ENCODE assay signal across 21 mouse cellular contexts in the genomic region with DNA sequence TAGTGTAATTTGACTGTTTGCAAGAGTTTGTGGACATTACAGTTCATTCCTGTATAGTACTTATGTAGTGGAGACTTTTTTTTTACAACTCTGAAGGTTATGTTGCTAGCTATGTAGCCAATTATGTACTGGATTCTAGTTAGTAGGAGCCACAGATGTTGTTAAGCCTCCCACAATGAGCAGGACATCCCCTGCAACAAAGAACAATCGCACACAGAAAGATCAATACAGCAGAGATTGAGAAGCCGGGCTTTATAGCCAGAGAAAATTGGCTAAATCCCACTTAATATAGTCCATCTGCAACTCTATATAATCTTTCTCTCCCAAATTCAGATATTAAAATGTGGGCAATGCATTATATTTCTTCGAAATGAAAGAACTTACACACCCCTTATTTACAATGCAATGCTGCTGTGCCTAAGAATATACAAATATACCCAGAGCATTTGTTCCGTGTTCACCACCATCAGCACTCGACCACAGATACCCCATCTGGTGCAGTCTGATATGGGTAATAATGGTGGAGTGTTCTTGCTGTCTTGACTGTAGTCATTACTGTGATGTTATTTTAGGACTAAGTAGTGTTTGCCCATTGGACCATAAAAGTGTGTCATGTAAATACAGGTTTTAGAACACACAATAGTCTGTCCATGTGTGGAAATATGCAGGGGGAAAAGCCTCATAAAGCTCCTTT.
DNase-seq lines count a peak whose midpoint lies in the region; ATAC-seq and TF ChIP-seq lines count a peak whose summit lies in the region.
"Had no signal": no experiment of that assay in that cellular context is flagged by ENCODE, and none has a peak within 500 bp of the region (broad histone marks: within the 10 kb centered on the region; RNA-seq: fewer than 3 reads in every experiment).

No protein-coding gene starts in this region.

- no peaks in the 10 kb centered on the region for H3K27me3 ChIP-seq in forebrain, embryonic 14.5 days (replicated peaks; ENCODE audit: control insufficient read depth, insufficient read depth, low read length)
- no peaks in the 10 kb centered on the region for H3K27me3 ChIP-seq in forebrain, embryonic 10.5 days (ENCODE audit: poor library complexity, severe bottlenecking)
- no peaks in the 10 kb centered on the region for H3K27me3 ChIP-seq in midbrain, embryonic 12.5 days
- H3K27me3 ChIP-seq in midbrain, postnatal 0 days (ENCODE audit: insufficient read depth, low read length), result no peaks in the 10 kb centered on the region
- no peaks in the 10 kb centered on the region for H3K27me3 ChIP-seq in MEL (ENCODE audit: control insufficient read depth in 1 of 2, insufficient read depth in 2 of 2, low read length in 2 of 2)
- H3K27me3 ChIP-seq: embryonic facial prominence, embryonic 12.5 days; forebrain, embryonic 15.5 days; heart, embryonic 13.5 days; hindbrain, embryonic 13.5 days had no signal

- H3K9me3 ChIP-seq in forebrain, embryonic 14.5 days (replicated peaks; ENCODE audit: control insufficient read depth, low read length), result no peaks in the 10 kb centered on the region
- H3K9me3 ChIP-seq in forebrain, embryonic 10.5 days, result no peaks in the 10 kb centered on the region
- H3K9me3 ChIP-seq in midbrain, embryonic 12.5 days, result no peaks in the 10 kb centered on the region
- H3K9me3 ChIP-seq in midbrain, postnatal 0 days (ENCODE audit: low read length), result no peaks in the 10 kb centered on the region
- no peaks in the 10 kb centered on the region for H3K9me3 ChIP-seq in MEL (replicated peaks; ENCODE audit: insufficient read depth, low read length)
- H3K9me3 ChIP-seq: embryonic facial prominence, embryonic 12.5 days; forebrain, embryonic 15.5 days; heart, embryonic 13.5 days; hindbrain, embryonic 13.5 days had no signal

- no peak for TF ChIP-seq RAD21 in MEL (IDR thresholded peaks at IDR 0.05; ENCODE audit: low read depth, low read length)

- TF ChIP-seq EP300 in MEL (IDR thresholded peaks at IDR 0.05; ENCODE audit: low read depth in 1 of 2, low read length in 2 of 2), result no peak

- H3K4me1 ChIP-seq in forebrain, embryonic 14.5 days (ENCODE audit: control insufficient read depth, insufficient read depth, low read length), result 0 out of 2 replicates have a peak, but pooled peaks cover 3% of the 10 kb centered on the region
- no peaks in the 10 kb centered on the region for H3K4me1 ChIP-seq in forebrain, embryonic 10.5 days
- H3K4me1 ChIP-seq in midbrain, embryonic 12.5 days, result no peaks in the 10 kb centered on the region
- no peaks in the 10 kb centered on the region for H3K4me1 ChIP-seq in midbrain, postnatal 0 days (ENCODE audit: insufficient read depth, low read length)
- H3K4me1 ChIP-seq in MEL (ENCODE audit: control insufficient read depth in 1 of 2, insufficient read depth in 2 of 2, low read length in 2 of 2), result no peaks in the 10 kb centered on the region; a peak in 1 of 4 replicates
- H3K4me1 ChIP-seq: heart, embryonic 13.5 days had no signal

- H3K4me2 ChIP-seq in forebrain, embryonic 14.5 days (ENCODE audit: low read length), result no peak overlapping the region
- no peak overlapping the region for H3K4me2 ChIP-seq in midbrain, embryonic 12.5 days (replicated peaks)
- H3K4me2 ChIP-seq in midbrain, postnatal 0 days (ENCODE audit: low read depth, low read length, poor library complexity, severe bottlenecking), result no peak overlapping the region
- H3K4me2 ChIP-seq: embryonic facial prominence, embryonic 12.5 days; forebrain, embryonic 15.5 days; heart, embryonic 13.5 days; hindbrain, embryonic 13.5 days had no signal

- no peak overlapping the region for H3K4me3 ChIP-seq in forebrain, embryonic 14.5 days (ENCODE audit: low read depth, low read length)
- no peak overlapping the region for H3K4me3 ChIP-seq in forebrain, embryonic 10.5 days
- H3K4me3 ChIP-seq in midbrain, embryonic 12.5 days, result no peak overlapping the region
- no peak overlapping the region for H3K4me3 ChIP-seq in midbrain, postnatal 0 days (ENCODE audit: low read depth, low read length)
- no peak overlapping the region for H3K4me3 ChIP-seq in MEL (ENCODE audit: control insufficient read depth in 1 of 2, insufficient read depth in 1 of 2, low read depth in 2 of 2, low read length in 2 of 2)
- H3K4me3 ChIP-seq: embryonic facial prominence, embryonic 12.5 days; forebrain, embryonic 15.5 days; heart, embryonic 13.5 days; hindbrain, embryonic 13.5 days had no signal

- ATAC-seq in forebrain, embryonic 14.5 days, result no peak
- peak; percentile 90 for ATAC-seq in midbrain, embryonic 12.5 days (ENCODE audit: low FRiP score, low read depth)
- no peak for ATAC-seq in midbrain, postnatal 0 days (ENCODE audit: low FRiP score)
- ATAC-seq: activated CD4-positive, CD25-positive, alpha-beta regulatory T cell, adult 4 months; forebrain, embryonic 15.5 days; Patski had no signal

- no peak for TF ChIP-seq POLR2A in MEL (IDR thresholded peaks at IDR 0.05; ENCODE audit: control insufficient read depth in 1 of 2, insufficient read depth in 1 of 2, low read depth in 1 of 2, low read length in 2 of 2, poor library complexity in 1 of 2)

- H3K9ac ChIP-seq in forebrain, embryonic 14.5 days (ENCODE audit: low read length), result no peak overlapping the region
- no peak overlapping the region for H3K9ac ChIP-seq in midbrain, embryonic 12.5 days (replicated peaks)
- no peak overlapping the region for H3K9ac ChIP-seq in midbrain, postnatal 0 days (replicated peaks; ENCODE audit: low read length, poor library complexity, severe bottlenecking)
- no peak overlapping the region for H3K9ac ChIP-seq in MEL (ENCODE audit: control insufficient read depth, low read depth, low read length, poor library complexity, severe bottlenecking)
- H3K9ac ChIP-seq: embryonic facial prominence, embryonic 12.5 days; forebrain, embryonic 15.5 days; heart, embryonic 13.5 days; hindbrain, embryonic 13.5 days had no signal

- no peaks in the 10 kb centered on the region for H3K36me3 ChIP-seq in forebrain, embryonic 14.5 days (ENCODE audit: control insufficient read depth, insufficient read depth, low read length)
- no peaks in the 10 kb centered on the region for H3K36me3 ChIP-seq in forebrain, embryonic 10.5 days (replicated peaks)
- no peaks in the 10 kb centered on the region for H3K36me3 ChIP-seq in midbrain, embryonic 12.5 days
- no peaks in the 10 kb centered on the region for H3K36me3 ChIP-seq in midbrain, postnatal 0 days (ENCODE audit: insufficient read depth, low read length)
- peaks cover 0 to 5% of the 10 kb centered on the region in 2 experiments; a peak in 2 of 4 replicates for H3K36me3 ChIP-seq in MEL (ENCODE audit: control insufficient read depth in 1 of 2, insufficient read depth in 2 of 2, low read length in 2 of 2)
- H3K36me3 ChIP-seq: embryonic facial prominence, embryonic 12.5 days; forebrain, embryonic 15.5 days; heart, embryonic 13.5 days; hindbrain, embryonic 13.5 days had no signal

- peak; percentile 11 for DNase-seq in forebrain, embryonic 14.5 days (ENCODE audit: low spot score)
- no peak for DNase-seq in forebrain, embryonic 10.5 days (ENCODE audit: extremely low spot score, low spot score)
- DNase-seq in midbrain, postnatal 0 days (ENCODE audit: low spot score), result no peak
- peak; percentile 20 for DNase-seq in MEL (ENCODE audit: low read depth, low spot score)
- peak; percentile 19 for DNase-seq in retina, embryonic 14.5 days (ENCODE audit: low spot score)
- no peak for DNase-seq in adrenal gland, adult 2 months
- DNase-seq: adrenal gland, adult 8-10 months; adrenal gland, postnatal 36 days; cerebellum, adult 11-12 months; cerebellum, adult 9-10 months; cerebellum, postnatal 25 days; gastrocnemius, postnatal 36 days; heart, adult 11 months; heart, postnatal 36 days had no signal

- no peak for TF ChIP-seq CTCF in midbrain, postnatal 0 days (IDR thresholded peaks at IDR 0.05)
- TF ChIP-seq CTCF in MEL (IDR thresholded peaks at IDR 0.05 in 2 of 3, conservative IDR thresholded peaks at IDR 0.05 in 1 of 3; ENCODE audit: control insufficient read depth in 1 of 3, insufficient read depth in 1 of 3, low read depth in 2 of 3, low read length in 3 of 3, poor library complexity in 1 of 3, severe bottlenecking in 1 of 3), result no peak

- whole genome bisulfite sequencing in forebrain, embryonic 14.5 days, result 58% methylated on average over 5 of the region's 5 CpGs
- WGBS in forebrain, embryonic 10.5 days, result 72% methylated on average over 5 of the region's 5 CpGs
- 48% methylated on average over 5 of the region's 5 CpGs for WGBS in midbrain, embryonic 12.5 days
- 63% methylated on average over 5 of the region's 5 CpGs for WGBS in midbrain, postnatal 0 days

- H3K27ac ChIP-seq in forebrain, embryonic 14.5 days (ENCODE audit: low read depth, low read length), result no peak overlapping the region
- H3K27ac ChIP-seq in forebrain, embryonic 10.5 days, result no peak overlapping the region
- peak overlapping the region; percentile 35 for H3K27ac ChIP-seq in midbrain, embryonic 12.5 days (replicated peaks)
- no peak overlapping the region for H3K27ac ChIP-seq in midbrain, postnatal 0 days (ENCODE audit: low read depth, low read length)
- H3K27ac ChIP-seq in MEL (ENCODE audit: control insufficient read depth, low read depth, low read length), result no peak overlapping the region
- H3K27ac ChIP-seq: embryonic facial prominence, embryonic 12.5 days; forebrain, embryonic 15.5 days; heart, embryonic 13.5 days; hindbrain, embryonic 13.5 days had no signal

- H3K79me2 ChIP-seq in MEL (ENCODE audit: control insufficient read depth, insufficient read depth, low read length, poor library complexity), result no peaks in the 10 kb centered on the region

TF ChIP-seq in MEL, 35 proteins besides CTCF, POLR2A, EP300 and RAD21:
- TF ChIP-seq ETS1 (IDR thresholded peaks at IDR 0.05; ENCODE audit: low read depth, low read length), result no peak

Comparison
In these comparisons a context has a peak if more than half of its experiments do, and no peak if none do; other contexts are left out.
1. DNase-seq: peak in forebrain, embryonic 14.5 days (single experiment), MEL (single experiment) and retina, embryonic 14.5 days (single experiment); none in forebrain, embryonic 10.5 days (single experiment), midbrain, postnatal 0 days (single experiment) and adrenal gland, adult 2 months (single experiment).